9 mouse cellular contexts compared by ENCODE assay signal in genomic region chr11:48823536-48823972, GRCm38 (mm10). TPM values are rescaled to one million over a fixed set of nuclear protein-coding genes. Genes with fewer than 3 reads are reported as not detected.
DNase-seq lines count a peak whose midpoint lies in the region; ATAC-seq lines count a peak whose summit lies in the region.
"Had no signal": no experiment of that assay in that cellular context is flagged by ENCODE, and none has a peak within 500 bp of the region (broad histone marks: within the 10 kb centered on the region; RNA-seq: fewer than 3 reads in every experiment).

No protein-coding gene starts in this region.

- DNase-seq in cerebellum, adult 11 months: peak; percentile 53
- DNase-seq in cerebellum, adult 11-12 months: no peak
- DNase-seq in forebrain, embryonic 11.5 days (ENCODE audit: low spot score): peak; percentile 87
- peak; percentile 53 to 59 for DNase-seq in spleen, postnatal 14 days (ENCODE audit: low spot score in 2 of 2)

- peaks cover 13% of the 10 kb centered on the region for H3K27me3 ChIP-seq in forebrain, embryonic 11.5 days (ENCODE audit: control insufficient read depth, insufficient read depth, low read length)
- peaks cover 32% of the 10 kb centered on the region for H3K27me3 ChIP-seq in hindbrain, embryonic 13.5 days
- peaks cover 14% of the 10 kb centered on the region for H3K27me3 ChIP-seq in limb, embryonic 13.5 days
- peaks cover 26% of the 10 kb centered on the region for H3K27me3 ChIP-seq in midbrain, embryonic 12.5 days
- H3K27me3 ChIP-seq: Patski had no signal

- no peaks in the 10 kb centered on the region for H3K9me3 ChIP-seq in forebrain, embryonic 11.5 days (ENCODE audit: control insufficient read depth, low read length)
- H3K9me3 ChIP-seq in hindbrain, embryonic 13.5 days: no peaks in the 10 kb centered on the region
- H3K9me3 ChIP-seq in limb, embryonic 13.5 days: no peaks in the 10 kb centered on the region
- H3K9me3 ChIP-seq in midbrain, embryonic 12.5 days: no peaks in the 10 kb centered on the region

- peak overlapping the region; percentile 45; the same call in 1 of the 2 replicates for H3K9ac ChIP-seq in forebrain, embryonic 11.5 days (ENCODE audit: low read length)
- no peak overlapping the region for H3K9ac ChIP-seq in hindbrain, embryonic 13.5 days
- peak overlapping the region; percentile 56; the same call in 1 of the 2 replicates for H3K9ac ChIP-seq in limb, embryonic 13.5 days
- no peak overlapping the region for H3K9ac ChIP-seq in midbrain, embryonic 12.5 days (replicated peaks)

- H3K36me3 ChIP-seq in forebrain, embryonic 11.5 days (ENCODE audit: control insufficient read depth, insufficient read depth, low read length): no peaks in the 10 kb centered on the region
- H3K36me3 ChIP-seq in hindbrain, embryonic 13.5 days: no peaks in the 10 kb centered on the region
- no peaks in the 10 kb centered on the region for H3K36me3 ChIP-seq in limb, embryonic 13.5 days
- H3K36me3 ChIP-seq in midbrain, embryonic 12.5 days: no peaks in the 10 kb centered on the region

- peak overlapping the region; percentile 58 for H3K4me2 ChIP-seq in forebrain, embryonic 11.5 days (ENCODE audit: low read depth, low read length, severe bottlenecking)
- peak overlapping the region; percentile 51 for H3K4me2 ChIP-seq in hindbrain, embryonic 13.5 days
- peak overlapping the region; percentile 77 for H3K4me2 ChIP-seq in limb, embryonic 13.5 days (replicated peaks)
- peak overlapping the region; percentile 54 for H3K4me2 ChIP-seq in midbrain, embryonic 12.5 days (replicated peaks)

- ATAC-seq in forebrain, embryonic 11.5 days (replicated peaks; ENCODE audit: low FRiP score): peak; percentile 27; the same call in 1 of the 2 replicates
- no peak for ATAC-seq in hindbrain, embryonic 13.5 days (ENCODE audit: low FRiP score)
- ATAC-seq in limb, embryonic 13.5 days (ENCODE audit: low FRiP score, low read depth): no peak; the same call in 1 of the 2 replicates
- ATAC-seq in midbrain, embryonic 12.5 days (ENCODE audit: low FRiP score, low read depth): no peak
- ATAC-seq: Patski had no signal

- peaks cover 8% of the 10 kb centered on the region for H3K4me1 ChIP-seq in brown adipose tissue, adult 24 weeks (ENCODE audit: control insufficient read depth, insufficient read depth, insufficient read length, low read length)
- H3K4me1 ChIP-seq in forebrain, embryonic 11.5 days (replicated peaks; ENCODE audit: control insufficient read depth, insufficient read depth, low read length): 0 out of 2 replicates have a peak, but pooled peaks cover 7% of the 10 kb centered on the region
- peaks cover 18% of the 10 kb centered on the region for H3K4me1 ChIP-seq in hindbrain, embryonic 13.5 days (replicated peaks)
- H3K4me1 ChIP-seq in limb, embryonic 13.5 days: peaks cover 22% of the 10 kb centered on the region; the same call in 1 of the 2 replicates
- H3K4me1 ChIP-seq in midbrain, embryonic 12.5 days: peaks cover 12% of the 10 kb centered on the region

- under 1% methylated on average over 15 of the region's 15 CpGs for WGBS in forebrain, embryonic 11.5 days
- under 1% methylated on average over 15 of the region's 15 CpGs for WGBS in hindbrain, embryonic 13.5 days
- under 1% methylated on average over 15 of the region's 15 CpGs for WGBS in limb, embryonic 13.5 days
- under 1% methylated on average over 15 of the region's 15 CpGs for WGBS in midbrain, embryonic 12.5 days

- no peak overlapping the region for H3K27ac ChIP-seq in brown adipose tissue, adult 24 weeks (replicated peaks; ENCODE audit: low read depth, low read length)
- H3K27ac ChIP-seq in forebrain, embryonic 11.5 days (ENCODE audit: low read depth, low read length): no peak overlapping the region
- no peak overlapping the region for H3K27ac ChIP-seq in hindbrain, embryonic 13.5 days
- H3K27ac ChIP-seq in limb, embryonic 13.5 days: no peak overlapping the region
- no peak overlapping the region for H3K27ac ChIP-seq in midbrain, embryonic 12.5 days (replicated peaks)

- peak overlapping the region; percentile 37 for H3K4me3 ChIP-seq in brown adipose tissue, adult 24 weeks (ENCODE audit: insufficient read depth, low read depth, low read length)
- peak overlapping the region; percentile 34 for H3K4me3 ChIP-seq in forebrain, embryonic 11.5 days (ENCODE audit: low read depth, low read length)
- H3K4me3 ChIP-seq in hindbrain, embryonic 13.5 days: peak overlapping the region; percentile 27
- H3K4me3 ChIP-seq in limb, embryonic 13.5 days: peak overlapping the region; percentile 45
- peak overlapping the region; percentile 38 for H3K4me3 ChIP-seq in midbrain, embryonic 12.5 days

RNA-seq across cellular contexts. Expression of gene Trim7, which starts 2.4 kb away (rescaled TPM):
- 1.4 and 1.5 TPM in 2 replicates for polyA plus RNA-seq in brown adipose tissue, adult 24 weeks (2012; ENCODE audit: insufficient read depth, insufficient read length, missing spikeins)
- polyA plus RNA-seq in forebrain, embryonic 11.5 days (2014; fragmentation: Nextera tagmentation; extraction: Ambion mirVana): 0.51 and 2.1 TPM in 2 replicates
- 1.0 and 2.8 TPM in 2 replicates for polyA plus RNA-seq in hindbrain, embryonic 13.5 days (2015; fragmentation: Nextera tagmentation; extraction: Ambion mirVana)
- polyA plus RNA-seq in limb, embryonic 13.5 days (2015; fragmentation: Nextera tagmentation; extraction: Ambion mirVana): 1.0 and 1.2 TPM in 2 replicates
- 1.3 and 1.4 TPM in 2 replicates for polyA plus RNA-seq in midbrain, embryonic 12.5 days (2016; fragmentation: Nextera tagmentation; extraction: Ambion mirVana)

RNA-seq across cellular contexts. Expression of gene Gm12184, which starts 2.9 kb away (rescaled TPM):
- polyA plus RNA-seq in brown adipose tissue, adult 24 weeks (2012; ENCODE audit: insufficient read depth, insufficient read length, missing spikeins): 14.6 and 26.0 TPM in 2 replicates
- polyA plus RNA-seq in forebrain, embryonic 11.5 days (2014; fragmentation: Nextera tagmentation; extraction: Ambion mirVana): 12.3 and 12.7 TPM in 2 replicates
- polyA plus RNA-seq in hindbrain, embryonic 13.5 days (2015; fragmentation: Nextera tagmentation; extraction: Ambion mirVana): 2.8 and 4.4 TPM in 2 replicates
- 3.1 and 4.9 TPM in 2 replicates for polyA plus RNA-seq in limb, embryonic 13.5 days (2015; fragmentation: Nextera tagmentation; extraction: Ambion mirVana)
- 7.6 and 8.3 TPM in 2 replicates for polyA plus RNA-seq in midbrain, embryonic 12.5 days (2016; fragmentation: Nextera tagmentation; extraction: Ambion mirVana)

RNA-seq across cellular contexts. Expression of gene Trim41, which starts 6.4 kb away (rescaled TPM):
- polyA plus RNA-seq in brown adipose tissue, adult 24 weeks (2012; ENCODE audit: insufficient read depth, insufficient read length, missing spikeins): 14.0 and 15.5 TPM in 2 replicates
- 4.5 and 5.6 TPM in 2 replicates for polyA plus RNA-seq in forebrain, embryonic 11.5 days (2014; fragmentation: Nextera tagmentation; extraction: Ambion mirVana)
- polyA plus RNA-seq in hindbrain, embryonic 13.5 days (2015; fragmentation: Nextera tagmentation; extraction: Ambion mirVana): 7.5 TPM in 2 replicates
- 7.8 and 8.7 TPM in 2 replicates for polyA plus RNA-seq in limb, embryonic 13.5 days (2015; fragmentation: Nextera tagmentation; extraction: Ambion mirVana)
- 5.4 and 6.2 TPM in 2 replicates for polyA plus RNA-seq in midbrain, embryonic 12.5 days (2016; fragmentation: Nextera tagmentation; extraction: Ambion mirVana)

RNA-seq across cellular contexts. Expression of gene Rack1, which starts 23.4 kb away (rescaled TPM):
- 405 and 526 TPM in 2 replicates for polyA plus RNA-seq in brown adipose tissue, adult 24 weeks (2012; ENCODE audit: insufficient read depth, insufficient read length, missing spikeins)
- 648 and 653 TPM in 2 replicates for polyA plus RNA-seq in forebrain, embryonic 11.5 days (2014; fragmentation: Nextera tagmentation; extraction: Ambion mirVana)
- polyA plus RNA-seq in hindbrain, embryonic 13.5 days (2015; fragmentation: Nextera tagmentation; extraction: Ambion mirVana): 444 and 448 TPM in 2 replicates
- 706 and 735 TPM in 2 replicates for polyA plus RNA-seq in limb, embryonic 13.5 days (2015; fragmentation: Nextera tagmentation; extraction: Ambion mirVana)
- 503 and 506 TPM in 2 replicates for polyA plus RNA-seq in midbrain, embryonic 12.5 days (2016; fragmentation: Nextera tagmentation; extraction: Ambion mirVana)

RNA-seq across cellular contexts. Expression of gene Irgm1, which starts 47.9 kb away (rescaled TPM):
- polyA plus RNA-seq in brown adipose tissue, adult 24 weeks (2012; ENCODE audit: insufficient read depth, insufficient read length, missing spikeins): 9.2 and 11.6 TPM in 2 replicates
- polyA plus RNA-seq in forebrain, embryonic 11.5 days (2014; fragmentation: Nextera tagmentation; extraction: Ambion mirVana): 1.5 TPM in 2 replicates
- polyA plus RNA-seq in hindbrain, embryonic 13.5 days (2015; fragmentation: Nextera tagmentation; extraction: Ambion mirVana): 2.7 and 2.8 TPM in 2 replicates
- 4.6 and 5.4 TPM in 2 replicates for polyA plus RNA-seq in limb, embryonic 13.5 days (2015; fragmentation: Nextera tagmentation; extraction: Ambion mirVana)
- polyA plus RNA-seq in midbrain, embryonic 12.5 days (2016; fragmentation: Nextera tagmentation; extraction: Ambion mirVana): 2.3 and 2.4 TPM in 2 replicates

Comparison
In these comparisons a context has a peak if more than half of its experiments do, and no peak if none do; other contexts are left out.
1. H3K9ac ChIP-seq: peak in forebrain, embryonic 11.5 days (single experiment) and limb, embryonic 13.5 days (single experiment); none in hindbrain, embryonic 13.5 days (single experiment) and midbrain, embryonic 12.5 days (single experiment).
2. Peak in every context shown above with its lines, with median percentiles within 50 percentile points of each other: H3K4me3 ChIP-seq and H3K4me2 ChIP-seq.